Mouse (Mus musculus): ENCODE results near the gene Cep68.
"Not testable (repeated sequence)": the region's sequence is repeated elsewhere in the genome, so short reads cannot be mapped to it uniquely, and the experiment has no call there.

The Cep68 gene

DNA sequence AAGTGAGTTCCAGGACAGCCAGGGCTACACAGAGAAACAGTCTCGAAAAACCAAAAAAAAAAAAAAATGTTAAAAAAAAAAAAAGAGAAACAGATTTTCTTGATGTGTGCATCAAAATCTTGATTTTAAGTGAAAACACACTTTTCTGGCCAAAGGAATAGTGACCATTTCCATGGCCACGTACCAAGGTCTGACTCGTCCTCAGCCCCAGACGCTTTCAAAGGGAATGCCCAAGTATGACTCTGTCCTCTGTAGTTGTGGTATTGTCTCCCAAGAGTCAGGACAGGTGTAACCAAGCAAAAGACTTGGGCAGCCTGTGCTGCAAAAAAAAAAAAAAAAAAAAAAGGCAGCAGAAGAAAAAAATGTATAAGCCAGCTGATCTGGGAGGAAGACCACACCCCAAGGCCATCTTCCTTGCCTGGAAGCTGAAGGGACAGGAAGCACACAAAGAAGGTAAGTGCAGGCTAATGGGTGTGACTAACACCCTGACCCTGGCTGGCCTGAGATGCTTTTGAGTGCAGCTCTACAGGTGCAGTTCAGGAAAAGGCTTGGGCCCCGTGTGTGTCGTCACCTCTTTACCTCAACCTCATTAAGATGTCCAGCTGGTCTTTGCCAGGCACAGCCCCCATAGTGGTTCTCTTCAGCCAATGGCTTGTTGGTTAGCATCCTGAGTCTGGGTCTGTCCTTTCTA is 6.7 kb downstream of the Cep68 start:
- no peak for DNase-seq (ENCODE audit: low read depth)

- no peak for DNase-seq (ENCODE audit: low read depth)
Observed at GRCm38 (mm10) chr11:20241311-20241710, 7.9 kb downstream of the Cep68 start.

DNA sequence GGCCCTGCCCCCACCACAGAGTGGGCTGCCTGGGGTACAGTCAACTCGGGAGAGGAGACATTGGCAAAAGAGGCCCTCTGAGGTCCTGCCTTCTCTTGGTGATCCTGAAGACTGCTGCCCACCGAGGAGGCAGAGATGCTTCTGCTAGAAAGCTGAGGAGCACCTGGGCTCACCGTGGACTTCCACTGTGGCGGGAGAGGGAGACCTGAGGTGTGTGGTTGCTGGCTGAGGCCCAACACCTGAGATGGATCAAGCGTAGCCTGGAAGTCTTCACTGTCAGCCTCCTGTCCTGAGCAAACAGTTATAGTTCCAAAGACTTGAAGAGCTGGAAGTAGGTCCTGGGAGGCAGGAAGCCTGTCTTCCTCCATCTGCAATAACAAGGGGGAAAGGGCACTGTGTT is 8.9 kb downstream of the Cep68 start:
- no peak for DNase-seq (ENCODE audit: low read depth)

DNA sequence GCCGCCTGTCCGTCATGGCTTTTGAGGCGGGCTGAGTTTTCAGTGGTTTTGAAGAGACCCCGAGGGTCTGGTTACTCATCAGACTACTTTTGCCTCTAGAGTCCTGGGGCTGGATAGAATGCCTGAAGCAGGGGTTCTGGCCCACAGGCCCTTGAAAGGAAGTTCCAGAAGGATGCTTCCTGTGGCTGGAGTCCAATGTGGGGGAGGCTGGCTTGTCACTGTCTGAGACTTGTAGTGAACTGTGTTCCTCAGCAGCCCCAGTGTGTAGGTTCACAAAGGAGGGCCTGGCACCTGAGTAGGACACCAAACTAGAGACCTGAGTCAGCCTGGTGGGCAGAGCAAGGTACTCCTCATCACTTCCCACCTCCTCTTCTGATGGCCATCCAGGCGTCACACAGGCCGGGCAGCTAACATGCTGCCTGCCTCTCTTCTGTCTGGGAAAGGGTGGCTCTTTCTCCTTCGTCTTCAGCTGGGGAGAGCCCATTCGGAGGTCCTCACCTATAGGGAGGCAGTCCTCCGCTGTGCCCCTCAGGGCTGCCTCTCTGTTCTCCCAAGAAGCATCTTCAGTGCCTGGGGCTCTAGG is 9.9 kb downstream of the Cep68 start:
- no peak for DNase-seq (ENCODE audit: low read depth)

- no peak for DNase-seq (ENCODE audit: low read depth)
Observed at GRCm38 (mm10) chr11:20237976-20238375, 11.3 kb downstream of the Cep68 start.

DNA sequence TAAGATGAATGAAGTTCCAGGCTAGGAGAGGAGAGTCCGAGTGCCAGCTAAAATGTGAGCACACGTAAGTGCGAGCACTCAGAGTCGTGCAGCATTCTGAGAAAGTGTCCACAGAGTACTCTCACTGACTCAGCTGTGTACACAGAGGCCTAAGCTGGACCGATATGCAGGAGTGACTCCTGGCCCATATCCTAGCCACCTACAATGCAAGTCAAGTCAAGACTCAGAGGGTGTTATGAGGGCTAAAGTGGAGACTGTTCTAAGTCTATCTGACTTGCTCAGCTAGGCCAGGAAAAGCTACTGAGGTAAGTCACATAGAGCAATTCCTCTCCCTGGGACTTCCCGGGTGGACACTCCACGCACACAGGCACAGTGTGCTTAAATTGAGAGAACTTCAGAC is 12.2 kb downstream of the Cep68 start:
- no peak for DNase-seq (ENCODE audit: low read depth)

DNA sequence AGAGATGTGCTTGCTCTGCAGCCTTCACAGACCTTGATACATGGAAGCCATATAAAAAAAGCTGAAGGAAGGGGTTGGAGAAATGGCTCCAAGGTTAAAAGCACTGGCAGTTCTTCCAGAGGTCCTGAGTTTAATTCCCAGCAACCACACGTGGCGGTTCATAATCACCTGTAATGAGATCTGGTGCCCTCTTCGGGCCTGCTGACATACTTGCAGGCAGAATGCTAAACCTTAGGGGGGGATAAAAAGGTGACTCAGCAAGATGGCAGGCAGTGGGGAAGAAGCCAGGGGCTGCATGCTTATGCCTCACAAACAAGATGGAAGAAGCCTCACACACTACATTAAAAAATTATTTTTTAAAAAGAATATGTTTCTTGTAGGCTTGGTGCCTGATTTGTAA is 15.0 kb downstream of the Cep68 start:
- no peak for DNase-seq (ENCODE audit: low read depth)

DNA sequence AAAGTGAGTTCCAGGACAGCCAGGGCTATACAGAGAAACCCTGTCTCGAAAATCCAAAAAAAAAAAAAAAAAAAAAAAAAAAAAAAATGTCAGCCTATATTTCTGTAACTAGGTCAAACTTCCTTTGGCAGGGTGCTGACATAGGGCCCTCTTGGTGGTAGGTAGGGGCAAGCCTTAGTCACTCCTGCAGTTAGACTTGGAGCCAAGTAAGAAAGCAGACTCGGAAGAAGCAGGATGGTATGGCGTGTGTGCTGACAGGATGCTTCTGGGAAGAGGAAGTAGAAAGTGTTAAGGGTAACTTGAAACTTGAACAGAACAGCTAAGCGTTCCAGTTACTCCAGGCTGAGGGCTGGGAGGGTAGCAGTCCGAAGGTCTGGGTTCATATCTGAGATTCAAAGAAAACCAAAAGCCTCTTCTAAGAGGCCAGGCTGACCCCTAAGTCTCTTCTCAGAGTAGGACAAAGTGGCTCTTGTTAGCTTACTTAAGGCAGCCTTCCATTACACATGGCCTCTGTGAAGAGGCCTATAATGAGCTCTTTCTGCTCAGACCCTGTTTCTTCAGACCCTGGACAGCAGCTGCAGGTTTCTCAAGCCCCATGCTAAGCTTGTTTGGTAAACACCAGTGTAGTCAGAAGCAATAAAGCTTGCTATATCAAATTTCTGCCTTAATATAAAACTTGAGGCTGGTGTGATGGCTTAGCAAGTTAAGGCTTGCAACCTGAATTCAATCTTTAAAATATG is 17.0 kb downstream of the Cep68 start:
- DNase-seq (ENCODE audit: low read depth), result peak; percentile 55

DNA sequence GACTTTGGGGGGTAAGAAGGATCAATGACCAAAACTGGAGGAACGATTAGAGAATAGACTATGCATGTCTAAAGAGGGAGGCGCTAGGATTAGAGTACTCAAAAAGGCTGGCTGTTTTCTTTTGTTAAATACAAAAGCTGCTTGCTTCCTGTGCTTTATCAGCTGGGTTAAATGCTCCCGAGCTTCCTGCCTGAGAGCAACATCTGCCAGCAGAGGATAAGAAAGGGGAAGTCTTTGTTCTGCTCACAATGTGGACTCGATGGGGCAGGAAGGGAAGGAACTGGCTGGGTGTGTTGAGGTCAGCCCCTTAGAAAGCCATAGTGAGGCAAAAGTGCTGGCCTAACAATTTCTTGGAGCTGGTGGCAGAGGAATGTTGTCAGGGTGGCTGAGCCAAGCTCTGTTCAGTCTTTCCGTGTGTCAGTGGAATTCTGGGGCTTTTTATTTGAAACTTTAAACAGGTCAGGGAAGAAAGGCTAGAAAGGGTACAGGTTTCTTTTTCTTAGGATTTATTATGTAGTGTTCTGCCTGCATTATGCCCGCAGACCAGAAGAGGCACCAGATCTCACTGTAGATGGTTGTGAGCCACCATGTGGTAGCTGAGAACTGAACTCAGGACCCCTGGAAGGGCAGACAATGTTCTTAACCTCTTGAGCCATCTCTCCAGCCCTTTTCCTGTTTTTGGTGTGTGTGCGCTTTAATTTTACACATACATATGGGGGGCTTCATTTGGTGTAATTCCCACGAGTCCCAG is 17.9 kb downstream of the Cep68 start:
- peak; percentile 99 for DNase-seq (ENCODE audit: low read depth)

DNA sequence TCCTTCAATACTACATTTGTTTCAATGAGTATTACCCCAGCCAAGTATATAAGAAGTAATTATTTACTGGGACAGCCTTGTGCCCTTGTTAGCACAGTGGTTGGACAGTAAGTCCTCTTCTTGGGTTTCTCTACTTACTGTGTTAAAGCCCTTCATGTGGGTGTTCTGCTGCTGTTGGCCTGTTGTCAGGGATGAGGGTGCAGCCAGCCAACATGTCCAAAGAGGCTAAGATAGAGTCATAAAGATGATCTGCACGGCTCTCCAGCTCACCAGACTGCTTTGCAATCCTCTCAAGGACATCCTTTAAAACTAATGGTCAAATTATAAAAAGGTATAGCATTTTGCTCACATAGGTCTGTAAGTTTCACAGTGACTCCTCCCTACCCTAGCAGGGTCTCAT is 18.9 kb downstream of the Cep68 start:
- DNase-seq (ENCODE audit: low read depth), result no peak

DNA sequence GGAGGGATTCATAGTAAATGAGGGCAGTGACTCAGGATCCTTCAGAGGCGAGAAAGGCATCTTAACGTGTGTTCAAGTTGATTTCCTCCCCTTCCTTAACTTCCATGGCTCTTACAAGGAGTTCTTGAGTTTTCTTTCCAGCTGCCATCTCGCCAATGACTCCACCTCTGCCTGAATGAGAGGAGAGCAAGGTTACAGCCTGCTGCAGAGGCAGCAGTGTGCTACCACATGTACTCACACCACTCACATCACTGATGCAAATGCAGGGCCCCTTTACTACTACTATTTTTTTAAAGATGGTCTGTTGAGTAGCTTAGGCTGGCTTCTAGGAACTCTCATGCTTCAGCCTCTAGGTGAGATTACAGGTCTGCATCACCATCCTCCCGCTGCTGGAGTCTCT is 19.9 kb downstream of the Cep68 start:
- DNase-seq (ENCODE audit: low read depth), result no peak

DNA sequence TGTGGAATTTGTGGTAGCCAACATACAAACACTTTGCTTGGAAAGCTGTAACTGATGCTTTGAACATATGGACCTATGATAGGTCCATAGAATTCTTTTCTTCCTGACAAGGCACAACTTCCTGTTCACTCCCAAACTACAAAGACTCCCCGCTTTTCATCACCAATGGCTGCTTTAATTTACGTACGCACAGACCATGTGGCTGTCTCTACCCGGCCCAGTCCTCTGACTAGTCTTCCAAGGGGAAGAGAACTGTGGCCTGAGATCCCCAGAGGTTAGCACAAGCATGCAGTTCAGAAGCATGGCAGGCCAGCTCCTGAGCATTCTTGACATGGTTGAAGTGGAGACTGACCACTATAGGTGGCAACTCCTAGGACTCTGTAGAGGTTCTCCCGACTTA is 20.6 kb downstream of the Cep68 start:
- no peak for DNase-seq (ENCODE audit: low read depth)

- DNase-seq (ENCODE audit: low read depth), result no peak
Observed at GRCm38 (mm10) chr11:20225938-20226337, 23.3 kb downstream of the Cep68 start.

DNA sequence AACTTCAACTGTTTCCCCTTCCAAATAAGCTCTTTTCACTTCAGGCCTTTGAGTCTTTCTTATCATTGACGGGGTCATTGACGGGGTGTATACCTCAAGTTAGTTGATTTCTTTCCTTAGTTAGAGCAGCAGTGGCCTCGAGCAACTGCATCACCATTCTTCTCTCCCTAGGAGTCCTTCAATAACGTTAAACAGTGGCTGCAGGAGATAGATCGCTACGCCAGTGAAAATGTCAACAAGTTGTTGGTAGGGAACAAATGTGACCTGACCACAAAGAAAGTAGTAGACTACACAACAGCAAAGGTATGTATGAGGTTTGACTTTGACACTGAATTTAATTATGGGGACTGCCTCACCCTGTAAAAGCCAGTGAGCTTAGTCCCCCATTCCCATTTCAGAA is 25.0 kb downstream of the Cep68 start:
- no peak for DNase-seq (ENCODE audit: low read depth)

GRCm38 (mm10) chr11:20221671-20222070 is 27.6 kb downstream of the Cep68 start:
- not testable (repeated sequence) for DNase-seq (ENCODE audit: low read depth)

DNA sequence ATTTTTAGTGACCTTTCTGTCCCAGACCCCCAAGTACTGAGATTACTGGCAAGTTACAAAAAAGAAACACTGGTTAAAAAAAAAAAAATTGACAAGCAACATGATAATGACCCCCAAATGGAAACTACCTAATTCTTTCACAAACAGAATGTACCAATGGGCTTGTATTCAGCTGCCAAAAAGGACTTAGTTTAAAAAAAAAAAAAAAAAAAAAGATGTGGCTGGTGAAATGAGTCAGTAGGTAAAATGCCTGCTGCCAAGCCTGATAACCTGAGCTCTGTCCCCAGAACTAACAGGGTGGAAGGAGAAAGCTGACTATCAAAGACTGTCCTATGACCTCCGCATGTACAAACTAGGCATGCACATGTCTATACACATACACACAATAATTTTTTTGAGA is 32.0 kb downstream of the Cep68 start:
- no peak for DNase-seq (ENCODE audit: low read depth)

GRCm38 (mm10) chr11:20216415-20216814 is 32.8 kb downstream of the Cep68 start:
- peak; percentile 59 for DNase-seq (ENCODE audit: low read depth)

- DNase-seq (ENCODE audit: low read depth), result peak; percentile 29
Observed at GRCm38 (mm10) chr11:20214779-20215178, 34.5 kb downstream of the Cep68 start.

DNA sequence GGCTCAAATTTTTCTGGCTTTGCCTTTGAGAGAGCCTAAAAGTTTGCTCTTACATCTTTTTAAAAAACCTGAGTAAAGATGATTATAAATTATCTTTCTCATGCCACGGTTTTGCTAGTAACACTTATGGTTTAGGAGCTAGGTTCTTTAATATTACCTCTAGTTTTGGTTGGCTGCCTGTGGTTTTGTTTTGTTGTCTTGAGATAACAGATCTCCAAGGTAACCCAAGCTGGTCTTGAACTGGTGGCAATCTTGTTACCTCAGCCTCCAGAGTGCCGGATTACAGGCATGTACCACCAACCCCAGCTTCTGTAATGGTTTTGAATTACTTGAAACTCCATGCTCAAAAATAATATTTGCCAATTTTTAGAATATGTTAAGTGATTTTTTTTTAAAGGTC is 37.4 kb downstream of the Cep68 start:
- peak; percentile 55 for DNase-seq (ENCODE audit: low read depth)

DNA sequence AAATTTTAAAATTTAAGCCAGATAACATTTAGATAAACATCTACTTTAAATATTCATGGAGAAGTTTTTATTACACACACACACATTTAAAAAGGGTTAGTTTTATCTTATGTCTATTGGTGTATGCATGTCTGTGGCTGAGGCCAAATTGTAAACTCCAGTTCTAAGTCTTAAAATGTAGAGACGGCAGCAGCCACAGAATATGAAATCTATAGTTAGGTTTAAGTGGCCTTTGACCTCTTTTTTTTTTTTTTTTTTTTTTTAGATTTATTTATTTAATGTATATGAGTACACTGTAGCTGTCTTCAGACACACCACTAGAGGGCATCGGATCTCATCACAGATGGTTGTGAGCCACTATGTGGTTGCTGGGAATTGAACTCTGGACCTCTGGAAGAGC is 41.6 kb downstream of the Cep68 start:
- DNase-seq (ENCODE audit: low read depth), result no peak

GRCm38 (mm10) chr11:20206626-20207223 is 42.5 kb downstream of the Cep68 start:
- no peak for DNase-seq (ENCODE audit: low read depth)

DNA sequence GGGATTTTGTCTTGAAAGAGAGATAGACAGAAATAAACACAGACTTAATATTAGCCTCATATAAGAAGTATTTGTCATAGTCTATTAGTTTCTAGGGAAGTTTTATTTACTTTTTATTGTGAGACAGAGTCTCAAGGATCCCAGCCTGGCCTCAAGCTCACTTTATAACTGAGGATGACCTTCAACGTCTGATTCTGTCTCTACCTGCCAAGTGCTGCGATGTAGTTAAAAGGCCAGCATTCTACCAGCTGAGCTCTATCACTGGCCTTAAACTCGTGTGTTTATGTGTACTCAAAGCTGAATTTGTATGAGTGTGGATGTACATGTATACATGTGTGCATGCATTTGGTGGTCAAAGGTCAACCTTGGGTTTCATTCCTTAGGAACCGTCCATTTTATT is 43.7 kb downstream of the Cep68 start:
- DNase-seq (ENCODE audit: low read depth), result no peak

Data from 416B (cell line).